Mouse (Mus musculus) bone marrow macrophage, adult 2 months (primary cell): ENCODE data around the gene Ppp1r11.

Experiments used
- CTCF ChIP-seq: IDR thresholded peaks from 2 replicates; pipeline ENCODE4 v1.5.1; 2012; ENCODE audit warnings: low read depth, mild to moderate bottlenecking, low read length, moderate library complexity
- POLR2A ChIP-seq: IDR thresholded peaks from 2 replicates; pipeline ENCODE4 v1.6.1; 2012; ENCODE audit warnings: mild to moderate bottlenecking, low read depth, low read length, borderline replicate concordance

DNA sequence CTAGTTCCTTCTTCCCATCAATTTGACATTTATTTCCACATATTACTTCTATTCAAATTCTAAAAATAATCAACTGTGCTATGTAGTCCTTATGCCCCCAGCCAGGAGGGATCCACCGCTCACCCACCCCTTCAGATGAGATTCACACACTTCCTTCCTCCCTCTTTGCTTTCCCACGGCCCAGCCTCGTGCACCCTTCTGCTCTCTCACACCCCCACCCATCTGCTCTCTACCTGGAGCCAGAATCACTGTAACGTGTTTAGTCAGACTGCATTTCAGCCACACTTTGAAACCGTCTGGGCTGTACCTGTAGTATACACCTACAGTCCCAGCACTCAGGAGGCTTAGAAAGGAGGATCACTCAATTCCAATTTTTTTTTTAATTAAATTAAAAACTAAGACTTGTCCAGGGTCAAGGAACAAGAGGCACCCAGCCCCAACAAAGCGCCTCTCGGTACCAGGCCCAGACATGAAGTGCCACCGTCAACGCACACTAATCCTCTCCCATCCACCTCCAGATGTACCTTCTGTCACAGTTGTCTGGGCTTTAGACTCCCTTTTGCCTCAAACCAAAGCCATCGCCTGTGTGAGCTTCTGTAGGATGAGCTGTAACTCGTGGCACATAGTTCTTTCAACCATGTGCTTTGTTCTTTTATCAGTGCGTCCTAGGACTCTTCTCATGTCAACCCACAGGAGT is 22.2 kb downstream of the Ppp1r11 start:
- TF ChIP-seq CTCF (no peak), POLR2A (no peak)
